Mouse (Mus musculus): Measurements from ENCODE around the gene Yipf1. TPM values are rescaled to one million over a fixed set of nuclear protein-coding genes. Genes with fewer than 3 reads are reported as not detected.

The Yipf1 gene
- polyA plus RNA-seq, 1 experiment from 2014 or later, result 38.8 TPM

DNA sequence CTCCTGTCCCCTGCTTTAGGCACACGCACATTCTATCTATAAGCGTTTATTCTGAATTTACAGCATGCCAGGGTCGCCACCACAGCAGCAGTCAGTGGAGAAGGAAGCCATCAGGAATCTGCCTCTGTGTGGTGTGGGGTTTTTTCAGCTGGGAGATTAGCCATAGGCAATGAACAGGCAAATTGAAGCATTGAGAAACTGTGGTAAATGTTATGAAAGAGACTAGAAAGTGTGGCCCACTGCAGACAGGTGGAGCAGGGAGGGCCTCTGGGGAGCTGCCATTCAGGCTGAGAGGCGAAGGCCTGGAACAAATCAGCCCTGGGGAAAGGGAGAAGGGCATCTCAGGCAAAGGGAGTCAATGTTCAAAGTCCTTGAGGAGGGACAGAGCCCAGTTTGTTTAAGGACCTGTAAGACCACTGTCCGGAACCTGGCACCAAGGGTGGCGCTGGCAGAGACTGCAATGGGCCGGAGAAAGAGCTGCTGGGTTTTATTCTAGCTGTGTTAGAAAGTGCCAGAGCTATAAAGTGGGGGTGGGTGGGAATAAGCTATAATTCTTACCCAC, 14.3 kb upstream of the Yipf1 start:
- Histone ChIP-seq H3K36me3 (replicated peaks) (no peaks in the 10 kb centered on the region), H3K4me3 (no peak overlapping the region), H3K27ac (no peak overlapping the region), H3K27me3 (ENCODE audit: poor library complexity, severe bottlenecking) (0 out of 2 replicates have a peak, but pooled peaks cover 4% of the 10 kb centered on the region), H3K4me1 (no peaks in the 10 kb centered on the region), H3K9me3 (no peaks in the 10 kb centered on the region)
- DNase-seq (ENCODE audit: extremely low spot score, low spot score), result no peak
- WGBS, result 91% methylated on average over 7 of the region's 7 CpGs

DNA sequence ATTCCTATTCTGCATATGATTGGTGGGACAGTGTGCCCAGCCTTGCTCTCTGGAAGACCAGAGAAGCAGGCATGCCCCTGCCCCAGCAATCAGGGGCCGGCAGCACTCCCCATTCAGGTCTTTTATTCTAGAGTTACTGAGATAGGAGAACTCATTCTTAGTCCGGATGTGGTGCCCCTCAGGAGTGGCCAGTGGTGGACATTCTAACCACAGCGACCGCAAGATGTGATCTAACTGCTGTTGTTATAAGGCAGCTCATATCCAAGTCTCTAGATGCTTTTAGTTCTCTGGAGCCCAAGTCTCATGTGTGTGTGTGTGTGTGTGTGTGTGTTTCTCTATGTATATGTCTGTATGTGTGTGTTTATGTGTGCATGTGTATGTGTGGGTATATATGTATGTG, 13.8 kb upstream of the Yipf1 start:
- WGBS, result 84% methylated on average over 4 of the region's 4 CpGs
- Histone ChIP-seq H3K4me3 (no peak overlapping the region), H3K9me3 (no peaks in the 10 kb centered on the region), H3K36me3 (replicated peaks) (no peaks in the 10 kb centered on the region), H3K27ac (no peak overlapping the region), H3K4me1 (peaks cover 1% of the 10 kb centered on the region; the same call in 1 of the 2 replicates), H3K27me3 (ENCODE audit: poor library complexity, severe bottlenecking) (0 out of 2 replicates have a peak, but pooled peaks cover 4% of the 10 kb centered on the region)
- DNase-seq (ENCODE audit: extremely low spot score, low spot score), result no peak

DNA sequence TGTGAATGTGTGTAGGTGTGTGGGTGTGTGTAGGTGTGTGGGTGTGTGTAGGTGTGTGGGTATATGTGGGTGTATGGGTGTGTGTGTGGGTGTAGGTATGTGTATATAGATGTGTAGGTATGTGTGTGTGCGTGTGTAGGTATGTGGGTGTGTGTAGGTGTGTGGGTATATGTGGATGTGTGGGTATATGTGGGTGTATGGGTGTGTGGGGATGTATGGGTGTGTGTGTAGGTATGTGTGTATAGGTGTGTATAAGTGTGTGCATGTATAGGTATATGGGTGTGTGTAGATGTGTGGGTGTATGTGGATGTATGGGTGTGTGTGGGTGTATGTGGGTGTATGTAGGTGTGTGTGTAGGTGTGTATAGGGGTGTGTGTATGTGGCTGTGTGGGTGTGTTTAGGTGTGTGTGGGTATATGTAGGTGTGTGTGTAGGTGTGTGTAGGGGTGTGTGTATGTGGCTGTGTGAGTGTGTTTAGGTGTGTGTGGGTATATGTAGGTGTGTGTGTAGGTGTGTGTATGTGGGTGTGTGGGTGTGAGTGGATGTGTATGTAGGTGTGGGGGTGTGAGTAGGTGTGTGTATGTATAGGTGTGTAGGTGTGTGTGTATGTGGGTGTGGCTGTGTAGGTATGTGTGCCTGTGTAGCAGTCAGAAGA, 13.1 kb upstream of the Yipf1 start:
- Histone ChIP-seq H3K4me3 (no peak overlapping the region), H3K27me3 (ENCODE audit: poor library complexity, severe bottlenecking) (0 out of 2 replicates have a peak, but pooled peaks cover 4% of the 10 kb centered on the region), H3K9me3 (no peaks in the 10 kb centered on the region), H3K27ac (no peak overlapping the region), H3K4me1 (peaks cover 4% of the 10 kb centered on the region; the same call in 1 of the 2 replicates), H3K36me3 (replicated peaks) (no peaks in the 10 kb centered on the region)
- 95% methylated on average over 1 of the region's 1 CpGs for WGBS
- DNase-seq (ENCODE audit: extremely low spot score, low spot score), result no peak

DNA sequence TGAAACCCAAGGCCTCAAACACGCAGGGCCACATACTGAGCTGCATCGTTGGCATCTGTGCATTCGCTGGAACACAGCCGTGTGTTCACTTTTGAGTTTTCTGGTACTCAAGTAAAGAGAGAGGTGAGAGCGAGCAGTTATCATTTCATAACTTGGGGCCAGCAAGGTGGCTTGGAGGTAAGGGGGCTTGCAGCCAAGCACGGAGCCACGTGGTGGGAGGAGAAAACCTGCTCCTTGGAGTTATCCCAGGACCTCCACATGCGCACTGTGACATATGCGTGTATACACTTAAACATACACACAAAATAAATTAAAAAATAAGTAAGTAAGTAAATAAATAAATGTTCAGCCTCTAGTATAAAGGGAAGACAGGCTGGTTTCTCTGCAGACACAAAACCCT, 11.9 kb upstream of the Yipf1 start:
- Histone ChIP-seq H3K4me3 (no peak overlapping the region), H3K4me1 (peaks cover 9% of the 10 kb centered on the region), H3K27ac (no peak overlapping the region), H3K36me3 (replicated peaks) (no peaks in the 10 kb centered on the region), H3K9me3 (no peaks in the 10 kb centered on the region), H3K27me3 (ENCODE audit: poor library complexity, severe bottlenecking) (peaks cover 8% of the 10 kb centered on the region; the same call in 1 of the 2 replicates)
- WGBS, result 91% methylated on average over 9 of the region's 9 CpGs
- DNase-seq (ENCODE audit: extremely low spot score, low spot score), result no peak

DNA sequence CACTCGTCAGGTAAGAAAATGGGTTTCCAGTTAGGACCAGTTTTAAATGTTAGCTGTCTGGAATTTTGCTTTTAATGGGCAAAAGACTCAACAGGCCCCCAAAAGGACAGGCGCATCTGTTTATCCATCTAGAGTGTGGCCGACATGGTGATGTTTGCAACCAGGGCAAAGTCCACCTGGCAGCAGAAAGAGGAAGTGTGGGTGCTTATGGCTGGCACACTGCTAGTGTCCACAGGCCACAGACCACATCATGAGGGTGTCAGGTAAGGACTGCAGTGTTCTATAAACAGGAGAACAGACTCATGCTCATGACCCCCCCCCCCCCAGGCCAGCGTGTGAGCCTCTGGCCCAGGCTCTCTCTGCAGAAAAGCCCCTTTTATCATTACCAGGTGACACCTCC, 11.3 kb upstream of the Yipf1 start:
- H3K36me3 ChIP-seq (replicated peaks), result no peaks in the 10 kb centered on the region
- 81% methylated on average over 4 of the region's 4 CpGs for WGBS
- DNase-seq (ENCODE audit: extremely low spot score, low spot score), result no peak
- H3K4me3 ChIP-seq, result no peak overlapping the region
- peaks cover 9% of the 10 kb centered on the region for H3K4me1 ChIP-seq
- no peaks in the 10 kb centered on the region for H3K9me3 ChIP-seq
- peaks cover 8% of the 10 kb centered on the region; the same call in 1 of the 2 replicates for H3K27me3 ChIP-seq (ENCODE audit: poor library complexity, severe bottlenecking)
- no peak overlapping the region for H3K27ac ChIP-seq

DNA sequence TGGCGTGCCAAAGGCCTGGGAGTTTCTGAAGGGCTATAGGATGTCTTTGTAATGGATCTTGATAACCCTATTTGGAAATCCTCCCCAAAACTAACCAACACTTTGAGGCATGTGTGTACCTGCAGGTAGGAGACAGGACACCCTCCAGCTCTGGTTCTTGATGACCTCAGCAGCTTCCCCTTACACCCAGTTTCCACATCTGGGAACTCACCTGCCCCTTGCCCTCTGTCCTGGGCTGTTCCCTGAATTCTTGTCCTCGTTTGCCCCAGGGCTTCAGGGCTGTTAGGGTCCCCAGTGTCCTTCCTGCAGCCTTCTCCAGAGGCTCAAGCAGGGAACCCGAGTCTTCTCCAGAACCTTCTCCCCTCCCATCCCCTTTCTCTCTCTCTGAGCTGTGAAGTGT, 10.6 kb upstream of the Yipf1 start:
- Histone ChIP-seq H3K27me3 (ENCODE audit: poor library complexity, severe bottlenecking) (peaks cover 8% of the 10 kb centered on the region; the same call in 1 of the 2 replicates), H3K4me1 (peaks cover 9% of the 10 kb centered on the region), H3K4me3 (no peak overlapping the region), H3K36me3 (replicated peaks) (no peaks in the 10 kb centered on the region), H3K9me3 (no peaks in the 10 kb centered on the region), H3K27ac (no peak overlapping the region)
- WGBS, result 60% methylated on average over 3 of the region's 3 CpGs
- no peak for DNase-seq (ENCODE audit: extremely low spot score, low spot score)

DNA sequence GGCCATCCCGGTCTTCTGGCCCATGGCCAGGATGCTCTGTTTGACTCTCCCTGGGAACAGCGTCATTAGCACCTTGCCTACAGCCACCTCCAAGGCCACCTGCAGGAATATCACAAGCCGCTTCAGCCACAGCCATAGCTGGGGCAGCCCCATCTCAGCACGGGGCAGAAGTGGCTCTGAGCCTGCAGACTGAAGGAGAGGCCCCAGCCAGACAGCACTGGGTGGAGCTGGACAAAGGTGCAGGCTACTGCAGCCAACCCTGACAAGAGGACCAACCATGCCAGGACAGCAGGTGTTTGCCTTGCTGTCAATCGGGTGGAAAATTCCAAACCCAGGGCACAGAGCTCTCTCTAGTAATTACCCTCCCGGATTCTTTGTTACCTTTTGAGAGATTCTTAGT, 7.2 kb upstream of the Yipf1 start, which contains the start of gene Dio1:
TSS of gene Dio1 (minus strand) at position 204 of the 400 bp plus-strand sequence.
- no peak for DNase-seq (ENCODE audit: extremely low spot score, low spot score)
- H3K4me1 ChIP-seq, result peaks cover 9% of the 10 kb centered on the region
- H3K27ac ChIP-seq, result peak within 1 kb of the TSS; percentile 26; the same call in 1 of the 2 replicates
- no peaks in the 10 kb centered on the region for H3K36me3 ChIP-seq (replicated peaks)
- no peaks in the 10 kb centered on the region for H3K9me3 ChIP-seq
- WGBS, result 78% methylated on average over 6 of the region's 6 CpGs
- H3K27me3 ChIP-seq (ENCODE audit: poor library complexity, severe bottlenecking), result peaks cover 8% of the 10 kb centered on the region; the same call in 1 of the 2 replicates
- H3K4me3 ChIP-seq, result no peak within 1 kb of the TSS

DNA sequence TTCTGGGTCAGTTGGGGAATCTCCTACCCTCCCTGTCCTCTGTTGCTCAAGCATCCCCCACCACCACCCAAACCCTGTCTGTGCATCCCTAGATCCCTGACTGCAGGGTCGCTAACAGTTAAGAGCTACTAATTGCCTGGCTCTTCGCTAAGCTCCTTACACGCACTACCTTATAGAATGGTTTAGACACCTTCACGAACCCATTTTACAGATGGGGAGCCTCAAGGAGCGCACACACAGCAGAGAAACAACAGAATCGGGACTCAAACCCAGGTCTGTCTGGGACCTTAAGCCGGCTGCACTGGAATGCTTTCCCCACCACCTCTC, 279 bp downstream of the Yipf1 start:
- DNase-seq (ENCODE audit: extremely low spot score, low spot score), result no peak
- H3K4me1 ChIP-seq, result peaks cover 24% of the 10 kb centered on the region
- WGBS, result 9% methylated on average over 7 of the region's 7 CpGs
- peak overlapping the region; percentile 78 for H3K27ac ChIP-seq
- peak overlapping the region; percentile 72 for H3K4me3 ChIP-seq
- H3K9me3 ChIP-seq, result no peaks in the 10 kb centered on the region
- no peaks in the 10 kb centered on the region for H3K27me3 ChIP-seq (ENCODE audit: poor library complexity, severe bottlenecking)
- peaks cover 20% of the 10 kb centered on the region for H3K36me3 ChIP-seq (replicated peaks)

DNA sequence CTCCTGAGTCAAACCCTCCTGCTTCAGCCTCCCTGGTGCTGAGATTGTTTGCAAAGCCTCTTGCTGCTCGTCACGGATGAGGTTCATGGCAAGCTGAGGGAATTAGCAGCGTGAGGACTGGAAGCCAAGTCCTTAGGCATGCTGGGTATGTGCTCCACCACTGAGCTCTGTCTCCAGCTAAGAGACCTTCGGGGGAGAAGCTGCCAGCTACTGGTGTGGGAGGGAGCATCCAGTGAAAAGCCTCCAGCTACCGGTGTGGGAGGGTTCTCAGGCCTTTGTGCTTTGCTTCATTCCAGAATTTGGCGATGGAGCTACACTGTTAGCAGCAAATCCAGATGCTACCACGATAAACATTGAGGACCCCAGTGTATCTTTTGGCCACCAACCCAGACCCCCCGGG, 4.5 kb downstream of the Yipf1 start:
- H3K36me3 ChIP-seq (replicated peaks), result peaks cover 54% of the 10 kb centered on the region
- no peak for DNase-seq (ENCODE audit: extremely low spot score, low spot score)
- WGBS, result 81% methylated on average over 8 of the region's 8 CpGs

DNA sequence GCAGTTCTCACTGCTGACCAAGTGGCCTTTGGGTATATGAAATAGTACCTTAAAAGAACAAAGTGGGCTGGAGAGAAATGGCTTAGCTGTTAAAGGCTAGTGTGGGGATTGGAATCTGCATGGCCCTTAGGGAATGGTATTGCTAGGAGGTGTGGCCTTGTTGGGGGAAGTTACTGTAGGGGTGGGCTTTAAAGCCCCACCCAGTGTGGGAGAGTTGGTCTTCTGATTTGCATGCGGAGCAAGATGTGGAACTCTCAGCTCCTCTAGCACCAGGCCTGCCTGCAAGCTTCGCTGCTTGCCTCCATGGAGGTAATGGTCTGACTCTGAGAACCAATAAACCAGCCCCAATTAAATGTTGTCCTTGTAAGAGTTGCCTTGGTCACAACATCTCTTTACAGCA, 6.9 kb downstream of the Yipf1 start:
- H3K27ac ChIP-seq, result no peak overlapping the region
- no peak overlapping the region for H3K4me3 ChIP-seq

More for the DNA sequence above, 4.5 kb downstream of the Yipf1 start:
- H3K4me1 ChIP-seq, result peaks cover 15% of the 10 kb centered on the region
- H3K27ac ChIP-seq, result no peak overlapping the region
- no peaks in the 10 kb centered on the region for H3K27me3 ChIP-seq (ENCODE audit: poor library complexity, severe bottlenecking)
- no peaks in the 10 kb centered on the region for H3K9me3 ChIP-seq
- H3K4me3 ChIP-seq, result no peak overlapping the region

DNA sequence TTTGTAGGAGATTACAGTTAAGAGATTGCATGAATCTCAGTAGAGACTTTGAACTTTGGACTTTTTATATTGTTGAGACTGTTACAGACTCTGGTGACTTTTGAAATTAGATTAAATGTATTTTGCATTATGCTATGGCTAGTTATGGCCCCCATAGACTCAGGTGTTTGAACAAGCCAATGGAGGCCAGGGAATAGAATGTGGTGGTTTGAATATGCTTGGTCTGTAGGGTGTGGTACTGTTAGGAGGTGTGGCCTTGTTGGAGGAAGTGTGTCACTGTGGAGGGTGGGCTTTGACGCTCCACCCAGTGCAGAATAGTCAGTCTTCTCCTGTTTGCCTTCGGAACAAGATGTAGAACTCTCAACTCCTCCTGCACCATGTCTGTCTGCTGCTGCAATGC, 8.9 kb downstream of the Yipf1 start:
- H3K27ac ChIP-seq, result no peak overlapping the region
- no peak overlapping the region for H3K4me3 ChIP-seq
- no peak for DNase-seq (ENCODE audit: extremely low spot score, low spot score)
- H3K4me1 ChIP-seq, result no peaks in the 10 kb centered on the region
- no peaks in the 10 kb centered on the region for H3K27me3 ChIP-seq (ENCODE audit: poor library complexity, severe bottlenecking)
- 93% methylated on average over 2 of the region's 2 CpGs for WGBS
- H3K9me3 ChIP-seq, result no peaks in the 10 kb centered on the region
- peaks cover 59% of the 10 kb centered on the region for H3K36me3 ChIP-seq (replicated peaks)

More for the DNA sequence above, 6.9 kb downstream of the Yipf1 start:
- H3K9me3 ChIP-seq, result no peaks in the 10 kb centered on the region
- H3K36me3 ChIP-seq (replicated peaks), result peaks cover 60% of the 10 kb centered on the region
- DNase-seq (ENCODE audit: extremely low spot score, low spot score), result no peak
- 93% methylated on average over 2 of the region's 2 CpGs for WGBS
- H3K4me1 ChIP-seq, result no peaks in the 10 kb centered on the region
- no peaks in the 10 kb centered on the region for H3K27me3 ChIP-seq (ENCODE audit: poor library complexity, severe bottlenecking)

DNA sequence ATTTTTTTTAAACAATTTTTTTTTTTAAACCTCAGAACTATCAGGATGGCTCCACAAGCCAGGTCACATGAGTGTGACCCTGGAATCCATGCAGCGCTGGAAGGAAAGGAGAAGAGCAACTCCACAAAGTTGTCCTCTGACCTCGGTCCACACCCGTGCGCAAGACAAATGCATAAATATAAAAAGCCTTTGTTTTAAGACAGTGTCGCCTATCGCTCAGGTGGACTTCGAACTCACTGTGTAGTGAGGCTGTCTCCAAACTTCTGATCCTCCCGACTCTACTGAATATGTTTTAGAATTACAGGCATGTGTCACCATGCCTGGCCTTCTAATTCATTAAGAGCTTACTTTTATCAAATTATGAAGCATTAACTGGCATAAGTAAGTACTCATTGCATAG, 14.4 kb downstream of the Yipf1 start:
- peaks cover 15% of the 10 kb centered on the region for H3K36me3 ChIP-seq (replicated peaks)
- H3K27me3 ChIP-seq (ENCODE audit: poor library complexity, severe bottlenecking), result no peaks in the 10 kb centered on the region
- 96% methylated on average over 8 of the region's 8 CpGs for WGBS
- 0 out of 2 replicates have a peak, but pooled peaks cover 1% of the 10 kb centered on the region for H3K9me3 ChIP-seq
- H3K4me3 ChIP-seq, result no peak overlapping the region
- DNase-seq (ENCODE audit: extremely low spot score, low spot score), result no peak
- no peaks in the 10 kb centered on the region for H3K4me1 ChIP-seq
- no peak overlapping the region for H3K27ac ChIP-seq

DNA sequence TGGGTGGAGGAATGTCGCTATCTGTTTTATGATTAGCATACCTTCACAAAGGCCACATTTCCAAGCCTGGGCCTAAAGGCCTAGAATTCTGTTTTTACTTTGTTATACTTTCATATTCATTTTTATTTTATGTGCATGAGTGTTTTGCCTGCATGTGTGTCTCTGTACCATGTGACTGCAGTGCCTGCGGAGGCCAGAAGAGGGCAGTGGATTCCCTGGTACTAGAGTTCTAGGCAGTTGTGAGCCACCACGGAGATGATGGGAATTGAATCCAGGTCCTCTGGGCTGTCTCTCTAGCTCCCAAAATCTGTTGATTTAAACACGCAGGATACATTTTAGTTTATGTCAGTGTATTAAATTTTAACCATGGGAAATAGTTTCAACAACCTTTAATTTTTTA, 19.4 kb downstream of the Yipf1 start:
- Histone ChIP-seq H3K27ac (no peak overlapping the region), H3K4me3 (no peak overlapping the region), H3K9me3 (0 out of 2 replicates have a peak, but pooled peaks cover 3% of the 10 kb centered on the region), H3K27me3 (ENCODE audit: poor library complexity, severe bottlenecking) (no peaks in the 10 kb centered on the region), H3K36me3 (replicated peaks) (0 out of 2 replicates have a peak, but pooled peaks cover 5% of the 10 kb centered on the region), H3K4me1 (no peaks in the 10 kb centered on the region)
- WGBS, result 90% methylated on average over 4 of the region's 4 CpGs
- DNase-seq (ENCODE audit: extremely low spot score, low spot score), result no peak
